Mouse (Mus musculus) mouse trophoblast stem cell (cell line): ENCODE data around the gene Ehbp1.

ENCODE experiments used
- in situ Hi-C, 2 experiments: fragments of 300-500 bp; cut with MseI, MboI; formaldehyde crosslinking; loops; 2 replicates in 1 of 2; 3 replicates in 1 of 2; pipeline ENCODE4 v1.15.1; 2025

The Ehbp1 gene

DNA sequence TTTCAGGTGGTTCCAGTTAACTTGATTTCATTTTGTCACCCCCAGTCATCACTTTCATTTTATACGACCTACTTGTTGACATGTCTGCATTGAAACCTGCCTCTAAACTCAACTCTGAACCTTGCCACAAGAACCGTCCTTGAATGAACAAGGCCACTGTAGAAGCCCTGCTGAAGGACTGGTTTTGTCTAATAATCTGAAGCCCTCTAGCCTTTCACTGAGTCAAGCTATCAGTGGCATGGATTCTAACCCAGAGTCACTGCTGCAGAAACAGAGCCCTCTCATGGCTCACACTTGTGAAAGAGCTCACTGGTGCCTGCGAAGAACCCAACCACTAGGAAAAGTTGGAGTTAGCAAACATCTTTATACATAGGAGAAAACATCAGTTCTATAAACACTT is 142.2 kb downstream of the Ehbp1 start:
- in situ Hi-C loops, result no loop called here

DNA sequence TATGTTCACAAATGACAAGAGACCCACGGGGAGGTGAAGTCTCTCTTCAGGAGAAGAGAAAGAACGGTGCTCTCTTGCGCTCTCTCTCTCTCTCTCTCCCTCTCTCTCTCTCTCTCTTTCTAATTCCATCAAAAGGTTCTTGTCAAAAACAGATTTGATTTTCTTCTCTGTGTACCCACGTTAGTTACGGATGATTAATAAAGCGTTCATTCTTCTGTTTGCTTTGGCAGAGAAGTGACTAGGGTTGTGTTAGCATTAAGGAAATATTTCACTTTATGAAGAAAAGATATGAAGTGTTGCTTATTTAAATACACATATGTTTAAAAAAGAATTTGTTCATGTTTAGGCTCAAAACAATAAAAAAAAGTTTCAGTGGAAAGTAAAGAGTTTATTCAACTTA is 143.7 kb downstream of the Ehbp1 start:
- in situ Hi-C loops, result no loop called here

DNA sequence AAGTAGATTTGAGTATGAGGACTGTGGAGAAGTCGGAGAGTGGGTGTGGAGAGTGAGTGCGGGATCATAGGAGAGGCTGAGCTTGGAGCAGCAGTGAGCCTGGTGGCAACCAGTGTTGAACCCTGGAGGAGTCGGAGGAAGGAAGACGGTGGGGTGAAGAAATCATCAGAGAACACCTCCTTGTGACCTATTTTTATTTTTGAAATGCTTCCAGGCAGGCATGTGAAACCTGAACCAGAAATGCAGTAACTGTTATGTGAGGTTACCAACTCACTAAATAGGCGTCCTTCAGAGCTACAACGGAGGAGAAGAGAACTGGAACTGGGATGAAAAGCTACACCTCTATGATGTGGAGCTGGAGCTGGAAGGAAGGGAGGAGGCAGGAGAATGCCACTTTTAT is 144.2 kb downstream of the Ehbp1 start:
- in situ Hi-C loops, result no loop called here

DNA sequence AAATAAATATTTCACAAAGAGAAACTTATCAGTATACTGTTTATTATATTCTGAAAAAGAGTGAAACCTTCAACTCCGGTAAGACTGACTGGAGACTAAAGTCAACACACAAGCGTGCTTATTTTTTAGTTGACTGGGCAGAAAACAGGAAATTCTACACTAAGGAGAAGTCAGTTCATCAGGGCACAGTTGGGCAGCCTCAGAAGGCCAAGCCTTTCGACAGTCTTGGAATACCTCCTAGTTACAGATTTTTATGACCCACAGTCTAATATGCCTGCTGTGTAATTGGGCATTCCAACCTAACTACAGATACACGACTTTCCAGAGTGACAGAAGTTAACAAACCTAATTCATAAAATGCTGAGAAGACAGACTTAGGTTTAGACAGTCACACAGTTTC is 145.3 kb downstream of the Ehbp1 start:
- in situ Hi-C loops, result no loop called here

DNA sequence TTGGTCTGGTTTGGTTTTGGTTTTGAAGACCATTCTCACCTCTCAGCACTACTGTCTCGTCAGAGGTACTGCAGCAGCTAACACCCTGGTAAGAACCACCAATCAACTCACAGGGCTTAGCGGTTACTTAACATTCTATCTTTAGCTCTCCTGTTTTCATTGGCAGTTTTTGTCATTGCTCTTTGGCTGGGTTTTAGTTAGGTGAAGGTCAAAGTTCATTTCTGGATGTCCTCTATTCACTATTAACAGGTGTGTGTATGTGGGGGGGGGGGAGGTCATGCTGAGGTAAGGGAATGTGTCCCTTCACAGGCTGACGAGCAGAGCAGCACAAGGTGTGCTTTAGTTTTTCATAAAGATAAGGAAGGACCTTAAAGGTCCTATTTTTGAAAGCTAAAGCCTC is 147.5 kb downstream of the Ehbp1 start:
- in situ Hi-C loops, result no loop called here

DNA sequence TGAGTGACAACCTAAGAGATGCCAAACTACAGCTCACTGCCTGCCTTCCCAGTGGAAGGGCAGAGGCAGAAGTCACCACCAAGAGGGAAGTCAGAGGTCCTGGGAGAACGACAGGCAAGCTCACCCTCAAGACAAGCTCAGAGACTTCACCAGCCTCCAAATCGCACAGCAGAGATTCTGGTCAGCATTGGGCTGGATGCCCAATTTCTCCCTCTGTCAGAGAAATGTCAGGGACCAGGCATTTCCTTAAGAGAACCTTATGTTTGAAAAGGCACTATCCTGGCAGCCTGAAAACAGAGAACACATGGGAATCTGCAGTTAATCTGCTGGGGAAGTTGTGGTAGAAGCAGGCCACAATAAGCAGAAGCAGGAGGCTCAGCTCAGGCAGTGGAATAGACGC is 151.5 kb downstream of the Ehbp1 start:
- in situ Hi-C loops, result no loop called here

DNA sequence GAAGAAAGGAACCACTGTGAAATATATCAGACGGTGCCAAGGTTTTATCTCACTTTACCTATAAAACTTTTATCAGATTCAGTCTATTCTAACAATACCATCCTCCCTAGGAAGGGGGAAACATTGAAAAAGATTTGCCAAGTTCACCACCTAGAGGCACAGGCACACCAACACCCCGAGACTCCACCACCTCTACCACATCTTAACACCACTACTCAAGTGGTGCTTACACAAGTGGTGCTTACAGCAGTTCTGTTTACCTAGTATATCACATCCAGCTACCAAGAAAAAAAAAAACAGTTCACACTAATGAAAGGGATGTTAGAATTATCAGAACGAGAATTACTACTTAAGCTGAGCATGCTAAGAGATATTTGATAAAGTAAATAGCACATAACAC is 152.1 kb downstream of the Ehbp1 start:
- in situ Hi-C loops, result no loop called here

DNA sequence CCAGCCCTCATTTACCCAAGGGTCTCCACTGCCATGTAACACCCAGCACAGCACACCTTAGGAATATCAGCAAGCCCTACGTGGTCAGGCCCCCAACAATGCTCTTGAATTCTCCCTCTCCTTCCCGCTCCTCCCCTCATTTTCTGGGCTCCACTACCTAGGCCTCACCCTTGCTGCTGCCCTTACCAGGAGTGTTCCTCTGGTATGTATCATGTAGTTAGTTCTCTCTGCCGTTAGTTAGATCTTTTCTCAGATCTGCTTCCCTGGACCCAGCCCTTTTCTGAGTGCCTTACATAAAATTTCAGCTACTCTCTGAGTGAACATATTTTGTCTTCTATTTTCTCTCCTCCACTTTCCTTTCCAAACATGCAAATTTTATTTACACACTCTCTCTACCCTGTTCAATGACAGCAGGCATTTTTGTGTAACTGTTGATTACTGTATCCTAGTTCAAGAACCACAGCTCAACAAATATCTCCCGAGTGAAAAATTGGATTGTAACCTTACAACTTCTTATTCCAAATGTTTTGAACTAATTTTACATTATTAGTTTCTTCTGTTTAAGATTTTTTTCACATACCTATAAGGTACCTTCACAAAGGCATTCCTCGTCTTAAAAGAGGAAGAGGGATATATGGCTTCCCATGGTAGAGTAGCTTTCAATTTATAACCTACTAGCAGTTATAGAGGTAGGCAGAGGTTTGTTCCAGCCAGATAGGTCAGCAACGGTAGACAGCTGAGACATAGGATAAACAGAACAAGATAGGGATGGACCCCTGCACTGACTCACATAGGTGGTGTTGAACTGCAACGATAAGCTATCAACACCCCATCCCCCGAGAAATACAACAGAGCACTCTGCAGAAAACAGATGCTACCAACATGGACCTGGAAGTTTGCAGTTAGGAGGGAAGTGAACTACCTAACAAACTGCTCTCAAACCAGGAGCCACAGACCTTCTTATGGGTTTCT is 160.3 kb downstream of the Ehbp1 start:
- in situ Hi-C loops, result no loop called here

DNA sequence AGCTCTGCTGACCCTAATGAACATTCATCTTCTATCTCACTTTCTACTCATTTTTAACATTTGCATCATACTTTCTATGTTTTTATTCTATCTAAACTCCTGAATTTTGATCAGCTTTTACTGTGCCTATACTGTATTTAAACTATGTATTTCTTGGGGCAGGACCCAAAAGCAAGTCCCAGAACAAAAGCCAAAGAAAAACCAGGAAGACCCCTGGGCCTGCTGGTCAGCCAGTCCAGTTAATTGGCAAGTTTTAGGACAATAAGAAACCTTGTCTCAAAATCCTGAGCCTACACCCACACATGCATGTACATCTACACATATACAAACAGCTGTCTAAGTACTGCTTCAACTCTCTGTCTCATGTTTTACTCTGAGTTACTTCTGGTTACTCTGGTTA is 161.9 kb downstream of the Ehbp1 start:
- in situ Hi-C loops, result no loop called here

DNA sequence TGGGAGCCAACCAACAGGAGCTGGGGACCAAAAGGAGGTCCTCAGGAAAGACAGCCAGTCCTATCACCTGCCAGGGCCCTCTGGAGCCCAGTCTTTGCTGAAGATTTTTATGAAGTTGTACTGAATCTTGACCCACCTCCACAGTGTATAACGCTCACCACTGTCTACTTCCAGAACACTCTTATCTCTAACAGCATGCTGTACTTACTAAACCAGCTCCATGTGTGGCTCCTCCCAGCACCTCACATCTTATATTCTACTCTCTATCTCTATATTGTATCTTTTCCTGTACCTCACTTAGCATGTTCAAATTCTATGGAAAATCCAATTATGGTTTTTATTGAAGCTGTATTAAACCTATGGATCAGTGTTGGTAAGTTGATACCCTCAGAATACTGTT is 163.5 kb downstream of the Ehbp1 start:
- in situ Hi-C loops, result no loop called here

DNA sequence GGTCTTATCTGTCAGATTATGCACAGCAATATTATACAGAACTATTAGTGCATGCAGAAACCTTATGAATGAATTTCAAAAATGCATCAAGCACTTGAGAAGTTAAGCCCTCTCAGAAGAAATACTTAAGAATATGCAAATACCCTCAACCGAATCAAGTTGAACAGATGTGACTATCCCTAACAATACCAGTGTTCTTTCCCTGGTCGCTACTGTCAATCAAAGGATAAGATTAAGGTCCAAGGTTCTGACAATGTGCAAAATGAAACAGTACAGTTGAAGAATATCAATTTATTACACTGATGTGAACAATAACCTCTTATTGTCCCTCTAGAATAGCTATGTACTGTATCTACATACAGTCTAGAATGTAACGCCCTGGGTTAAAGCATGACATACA is 167.8 kb downstream of the Ehbp1 start:
- in situ Hi-C loops, result no loop called here

DNA sequence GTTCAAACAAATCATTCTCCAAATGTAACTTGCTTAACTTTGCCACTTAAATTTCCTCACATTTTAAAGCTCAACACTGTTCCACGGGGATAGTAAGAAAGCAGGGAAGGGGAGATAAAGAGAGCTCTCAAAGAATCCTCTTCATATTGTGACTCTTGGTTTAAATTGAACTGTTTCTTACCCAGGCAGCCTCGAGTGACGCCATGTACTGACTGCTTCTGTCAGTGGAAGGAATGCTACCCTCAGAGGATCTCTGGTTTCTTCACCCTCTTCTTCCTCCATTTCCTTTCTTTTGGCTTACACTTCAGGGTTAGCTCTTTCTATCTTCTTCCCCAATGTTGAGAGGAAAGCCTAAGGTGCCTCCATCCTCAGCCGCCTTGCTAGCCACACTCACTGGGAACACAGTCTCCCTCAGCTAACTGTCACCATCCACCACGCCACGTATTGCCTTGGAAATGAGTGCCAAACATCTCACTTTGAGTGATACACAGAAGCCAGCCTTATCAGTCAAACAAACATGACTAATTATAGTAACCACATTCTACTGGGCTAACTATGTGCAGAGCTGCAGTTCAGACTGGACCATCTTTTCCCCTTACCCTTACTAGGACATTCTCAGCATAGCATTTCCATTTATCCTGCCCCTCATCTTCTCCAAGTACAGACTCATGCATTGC is 171.0 kb downstream of the Ehbp1 start:
- in situ Hi-C loops, result no loop called here

DNA sequence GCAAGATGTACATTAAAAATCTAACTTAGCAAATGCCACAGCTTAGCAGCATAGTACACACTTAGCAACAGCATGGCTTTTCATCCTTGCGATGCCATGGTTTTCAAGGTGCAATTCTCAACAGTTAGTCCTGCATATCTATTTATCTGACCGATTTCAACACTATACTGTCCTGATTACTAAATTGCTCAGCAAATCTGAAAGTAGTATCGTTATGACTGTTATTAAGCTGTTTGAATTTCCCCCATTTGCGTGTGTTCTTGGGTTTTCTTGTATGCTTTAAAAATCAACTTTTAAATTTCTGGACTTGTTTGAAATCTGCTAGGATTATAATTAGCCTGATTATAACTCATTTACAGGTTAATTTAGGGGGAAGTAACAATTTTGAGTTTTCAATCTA is 184.2 kb downstream of the Ehbp1 start:
- in situ Hi-C loops, result no loop called here

DNA sequence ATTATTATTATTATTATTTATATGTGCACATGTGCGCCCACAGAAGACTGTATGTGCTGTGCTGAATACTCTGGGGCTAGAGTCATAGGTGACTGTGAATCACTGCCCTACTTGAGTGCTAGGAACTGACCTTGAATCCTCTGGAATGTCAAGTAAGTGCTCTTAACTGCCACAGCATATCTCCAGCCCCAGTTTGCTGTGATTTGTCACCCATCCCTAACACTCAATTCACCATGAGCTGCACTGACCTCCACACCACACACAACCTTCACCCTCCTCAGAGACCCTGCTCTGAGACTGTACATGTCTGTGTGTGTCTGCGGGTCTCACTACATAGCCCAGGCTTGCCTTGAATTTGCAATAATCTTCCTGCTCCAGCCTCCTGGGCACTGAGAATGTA is 185.9 kb downstream of the Ehbp1 start:
- in situ Hi-C loops, result no loop called here

DNA sequence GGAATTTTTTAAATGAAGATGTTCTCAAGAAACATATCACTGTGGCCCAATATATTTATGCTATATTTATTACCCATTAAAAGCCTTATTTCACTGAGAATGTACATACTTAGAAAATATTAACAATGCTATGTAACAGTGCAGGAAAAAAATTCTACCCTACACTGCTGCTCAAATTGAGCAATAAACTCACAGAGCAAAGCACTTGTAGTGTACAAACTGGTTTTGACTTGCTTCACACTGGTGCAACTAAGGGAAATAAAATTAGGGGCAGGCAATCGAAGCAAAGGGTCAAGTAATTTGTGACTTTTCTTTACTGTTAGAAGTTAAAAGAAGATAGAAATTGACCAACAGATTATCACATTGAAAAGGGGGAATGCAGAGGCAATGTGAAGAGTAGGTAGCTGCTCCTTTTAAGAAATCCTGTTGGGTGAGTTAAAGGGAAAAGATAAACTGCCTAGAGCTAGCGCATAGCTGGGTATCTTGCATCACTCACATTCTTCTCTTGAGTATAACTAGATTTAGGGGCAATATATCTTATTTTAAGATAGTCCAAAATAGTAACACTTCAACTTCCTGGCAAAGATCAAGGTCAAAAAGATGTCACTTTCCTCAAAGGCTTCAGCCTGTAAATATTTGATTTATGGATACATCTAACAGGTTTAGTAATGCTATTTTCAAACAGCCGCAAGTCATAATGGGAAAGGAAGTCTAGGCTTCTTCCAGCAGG is 186.6 kb downstream of the Ehbp1 start:
- in situ Hi-C loops, result no loop called here

DNA sequence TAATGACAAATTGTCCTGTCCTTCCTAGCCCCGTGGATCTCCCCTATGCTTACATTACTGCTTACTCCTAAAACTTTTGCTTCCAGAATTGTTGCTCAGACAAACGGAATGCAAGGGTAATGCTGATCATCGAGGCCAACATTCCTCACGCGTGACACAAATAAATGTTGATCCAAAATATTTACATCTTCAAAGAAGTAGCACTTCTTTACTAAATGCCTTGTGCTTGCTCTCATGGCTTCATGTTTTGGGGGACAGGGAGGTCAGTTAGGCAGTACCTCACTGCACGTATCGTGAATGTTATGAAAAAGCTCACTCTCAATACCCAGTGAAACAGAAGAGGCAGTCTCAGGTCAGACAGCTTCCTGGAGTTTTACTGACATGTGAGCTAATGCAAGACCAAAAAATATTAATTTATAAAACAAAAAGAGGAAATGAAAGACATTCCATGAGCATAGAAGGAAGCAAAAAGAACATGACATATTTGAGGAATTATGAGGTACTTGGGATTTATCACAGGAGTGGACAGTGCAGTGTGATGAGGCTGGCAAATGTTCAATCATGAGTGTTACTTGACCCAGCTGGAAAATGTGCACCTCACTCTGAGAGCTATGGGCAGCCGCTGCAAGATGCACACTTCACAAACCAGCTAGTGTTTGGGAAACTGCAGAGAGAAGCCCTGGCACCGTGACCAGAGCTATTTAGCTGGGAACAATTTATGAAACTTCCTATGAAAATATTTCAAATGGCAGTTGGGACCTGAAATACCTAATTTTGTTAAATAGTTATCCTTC is 187.4 kb downstream of the Ehbp1 start:
- in situ Hi-C loops, result no loop called here

DNA sequence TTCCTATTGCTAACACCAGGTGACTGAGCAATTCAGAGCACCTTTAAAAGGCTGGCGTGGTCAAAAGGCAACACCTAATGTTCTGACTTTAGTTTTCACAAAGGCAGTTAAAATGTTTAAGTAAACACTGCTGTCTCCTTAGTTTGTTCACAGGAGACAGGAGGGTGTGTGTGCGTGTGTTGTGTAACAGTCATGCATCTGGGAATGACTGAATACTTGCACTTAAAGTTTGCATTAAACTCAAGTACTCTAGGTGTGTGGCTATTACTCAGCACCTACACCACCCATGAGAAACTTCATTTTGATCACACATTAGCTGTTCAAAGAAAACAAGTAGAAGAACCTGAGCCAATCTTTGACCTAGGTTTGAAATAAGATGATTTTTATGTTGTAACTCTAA is 201.4 kb downstream of the Ehbp1 start:
- in situ Hi-C loops, result no loop called here

DNA sequence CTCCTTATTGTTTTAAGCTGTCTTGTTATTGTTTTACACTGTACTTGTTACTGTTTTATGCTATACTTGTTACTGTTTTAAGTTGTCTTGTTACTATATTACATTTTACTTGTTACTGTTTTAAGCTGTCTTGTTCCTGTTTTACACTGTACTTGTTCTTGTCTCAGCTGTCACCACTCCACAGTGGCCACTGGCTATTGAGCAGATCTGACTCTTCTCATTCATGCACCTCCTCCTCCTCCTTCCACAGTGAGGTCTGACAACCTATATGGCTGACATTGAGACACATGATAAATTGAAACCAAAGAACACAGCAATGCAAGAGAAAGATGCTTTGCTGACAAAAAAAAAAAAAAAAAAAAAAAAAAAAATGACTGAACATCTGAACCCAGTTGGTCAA is 203.6 kb downstream of the Ehbp1 start:
- in situ Hi-C loops, result no loop called here

DNA sequence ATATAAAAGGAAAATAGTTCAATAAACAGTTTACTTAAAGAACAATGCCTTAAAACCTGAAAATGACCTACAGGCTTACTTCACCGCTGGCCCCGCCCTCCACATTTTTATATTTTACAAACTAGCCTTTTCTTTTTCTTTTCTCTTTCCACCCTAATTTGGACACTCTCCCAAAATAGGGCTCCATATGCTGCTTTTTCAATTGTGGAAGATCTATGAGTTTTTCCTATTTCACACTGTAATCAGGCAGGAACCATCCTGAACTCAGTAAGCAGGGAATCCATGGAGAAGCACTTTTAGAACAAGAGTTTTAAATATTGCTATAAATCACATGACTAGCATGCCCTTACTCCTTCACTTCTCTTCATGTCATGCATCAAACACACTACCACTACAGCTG is 216.9 kb downstream of the Ehbp1 start:
- in situ Hi-C loops, result no loop called here

DNA sequence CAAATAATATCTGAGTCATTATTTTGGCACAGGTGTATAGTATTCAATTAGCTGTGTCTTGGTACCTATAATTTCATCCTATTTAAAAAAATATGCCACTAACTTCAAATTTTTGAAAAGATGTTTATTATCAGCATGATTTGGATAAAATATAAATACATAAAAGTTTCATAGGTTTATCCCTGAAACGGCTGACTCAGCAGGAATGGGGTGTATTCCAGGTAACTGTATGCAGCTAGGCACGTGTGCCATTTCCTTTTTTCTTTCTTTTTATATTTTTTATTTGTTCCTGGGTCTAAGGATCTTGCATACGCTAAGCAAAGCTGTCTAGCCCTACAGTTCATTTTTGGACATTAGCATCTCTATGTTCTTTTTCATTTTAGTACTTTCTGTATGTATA is 223.2 kb downstream of the Ehbp1 start:
- in situ Hi-C loops, result no loop called here

DNA sequence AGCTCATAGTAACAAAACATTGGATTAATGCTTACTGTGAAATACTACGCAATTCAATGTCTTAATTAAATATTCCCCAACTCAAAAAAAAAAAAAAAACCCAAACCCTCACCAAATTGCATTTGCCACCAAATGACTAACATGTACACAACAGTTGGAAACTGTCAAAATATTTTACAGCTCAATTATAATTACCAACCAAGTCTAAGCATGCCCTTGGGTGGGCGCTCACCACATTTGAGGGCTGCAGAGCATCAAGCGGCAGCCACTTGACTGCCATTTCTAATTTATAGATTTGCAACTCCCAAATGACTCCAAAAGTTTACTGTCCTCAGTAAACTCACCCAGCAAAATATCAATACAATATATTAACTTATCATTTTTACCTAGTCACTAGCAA is 229.9 kb downstream of the Ehbp1 start:
- in situ Hi-C loops, result no loop called here

DNA sequence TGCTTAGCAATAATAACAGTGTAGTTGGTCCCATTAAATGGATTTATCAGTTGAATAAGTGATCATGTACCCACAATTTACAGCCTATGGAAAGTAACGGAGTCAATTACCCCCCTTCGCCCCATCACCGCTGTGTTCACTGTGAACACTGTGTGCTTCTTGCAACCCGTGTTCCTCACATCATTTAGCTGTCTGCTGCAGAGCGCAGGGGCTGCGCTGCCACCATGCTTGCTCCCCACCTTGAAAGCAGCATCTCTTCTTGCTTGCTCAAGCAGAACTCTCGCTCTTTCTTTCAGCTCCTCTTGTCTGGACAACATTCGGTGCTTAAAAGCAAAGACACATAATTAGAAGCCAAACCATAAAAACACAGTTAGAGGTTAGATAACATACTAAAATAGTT is 252.7 kb downstream of the Ehbp1 start:
- in situ Hi-C loops, result no loop called here
